Mouse (Mus musculus) small intestine, adult 2 months (tissue): ENCODE results near the gene Usp34. TPM values are rescaled to one million over a fixed set of nuclear protein-coding genes. Genes with fewer than 3 reads are reported as not detected.

Experiments used
- H3K27ac ChIP-seq: fragments of 200-500 bp; 2 replicates; pipeline ENCODE4 v1.5.1; 2012; ENCODE audit warnings: low read depth, low read length, control low read depth, inconsistent platforms; ENCODE audit not compliant: insufficient read depth
- H3K27me3 ChIP-seq: fragments of 200-500 bp; 2 replicates; pipeline ENCODE4 v1.6.1; 2012; ENCODE audit warnings: mild to moderate bottlenecking, moderate library complexity, low read length, inconsistent platforms; ENCODE audit not compliant: control insufficient read depth, insufficient read depth
- H3K36me3 ChIP-seq: fragments of 200-500 bp; 2 replicates; pipeline ENCODE4 v1.6.1; 2012; ENCODE audit warnings: mild to moderate bottlenecking, low read length, control low read depth, inconsistent platforms; ENCODE audit not compliant: control insufficient read depth, insufficient read depth
- H3K4me1 ChIP-seq: fragments of 200-500 bp; 2 replicates; pipeline ENCODE4 v1.6.1; 2012; ENCODE audit warnings: low read length, inconsistent platforms, mixed read lengths; ENCODE audit not compliant: control insufficient read depth, insufficient read depth, insufficient read length
- H3K4me3 ChIP-seq: fragments of 200-500 bp; 2 replicates; pipeline ENCODE4 v1.5.1; 2012; ENCODE audit warnings: low read depth, mild to moderate bottlenecking, control low read depth, inconsistent platforms, low read length, moderate library complexity
- CTCF ChIP-seq: fragments of 200-500 bp; IDR thresholded peaks from 2 replicates; pipeline ENCODE4 v1.5.1; 2012; ENCODE audit warnings: low read depth, mild to moderate bottlenecking, control low read depth, inconsistent platforms, low read length, moderate library complexity, mixed read lengths; ENCODE audit not compliant: insufficient replicate concordance, insufficient read length; ENCODE audit errors: extremely low read depth
- POLR2A ChIP-seq: fragments of 200-500 bp; IDR thresholded peaks from 2 replicates; pipeline ENCODE4 v1.6.1; 2012; ENCODE audit warnings: low read depth, mild to moderate bottlenecking, control low read depth, inconsistent platforms, low read length, moderate library complexity
- WGBS: fragments of 180-500 bp; shearing (Covaris S2); methylation state at CpG from one replicate; pipeline ENCODE4 v1.1.7; 2018; 5-methylcytosine and 5-hydroxymethylcytosine counted together
- polyA plus RNA-seq: library from polyadenylated mRNA; depleted of rRNA; stranded (reverse); fragments of >200 nt; gene quantifications from 2 replicates; pipeline ENCODE4 v1.2.3, GENCODE M21; 2012; rRNA removed

The Usp34 gene
- 1.4 and 3.1 TPM in 2 replicates for polyA plus RNA-seq

GRCm38 (mm10) chr11:23306764-23307565 is at the start of gene Usp34:
TSS of gene Usp34 (plus strand) at chr11:23306895.
- under 1% methylated on average over 51 of the region's 80 CpGs for WGBS
- no peaks in the 10 kb centered on the region for H3K27me3 ChIP-seq
- peak within 1 kb of the TSS; percentile 91 for H3K27ac ChIP-seq
- TF ChIP-seq CTCF (no peak), POLR2A (no peak)
- peak within 1 kb of the TSS; percentile 88 for H3K4me3 ChIP-seq
- peaks cover 6% of the 10 kb centered on the region; the same call in 1 of the 2 replicates for H3K4me1 ChIP-seq
- H3K36me3 ChIP-seq: no peaks in the 10 kb centered on the region; the same call in 1 of the 2 replicates

DNA sequence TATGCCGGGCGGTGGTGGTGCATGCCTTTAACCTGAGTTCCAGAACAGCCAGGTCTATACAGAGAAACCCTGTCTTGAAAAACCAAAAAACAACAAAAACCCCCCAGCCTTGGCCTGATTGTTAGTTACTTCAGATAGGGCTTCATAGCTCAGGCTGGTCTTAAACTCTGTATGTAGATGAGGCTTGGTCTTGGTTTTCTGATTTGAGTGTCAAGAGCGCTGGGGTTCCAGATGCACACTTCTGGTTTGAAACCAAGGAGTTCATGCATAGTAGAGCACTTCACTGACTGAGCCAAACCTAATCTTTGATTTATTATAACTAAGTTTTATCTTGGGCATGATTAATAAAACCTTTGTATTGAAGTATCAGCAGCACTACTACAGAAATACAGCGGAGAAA is 47.6 kb upstream of the Usp34 start:
- Histone ChIP-seq H3K27ac (no peak overlapping the region), H3K36me3 (peaks cover 15% of the 10 kb centered on the region), H3K27me3 (no peaks in the 10 kb centered on the region), H3K4me3 (no peak overlapping the region), H3K4me1 (peaks cover 15% of the 10 kb centered on the region; the same call in 1 of the 2 replicates)
- WGBS: 52% methylated on average over 4 of the region's 4 CpGs
- TF ChIP-seq POLR2A (no peak), CTCF (no peak)

GRCm38 (mm10) chr11:23259481-23259880 is 47.2 kb upstream of the Usp34 start:
- Histone ChIP-seq H3K27me3 (no peaks in the 10 kb centered on the region), H3K4me3 (no peak overlapping the region), H3K36me3 (peaks cover 18% of the 10 kb centered on the region), H3K27ac (no peak overlapping the region), H3K4me1 (peaks cover 15% of the 10 kb centered on the region; the same call in 1 of the 2 replicates)
- TF ChIP-seq CTCF (no peak), POLR2A (no peak)
- WGBS: 67% methylated on average over 1 of the region's 1 CpGs

DNA sequence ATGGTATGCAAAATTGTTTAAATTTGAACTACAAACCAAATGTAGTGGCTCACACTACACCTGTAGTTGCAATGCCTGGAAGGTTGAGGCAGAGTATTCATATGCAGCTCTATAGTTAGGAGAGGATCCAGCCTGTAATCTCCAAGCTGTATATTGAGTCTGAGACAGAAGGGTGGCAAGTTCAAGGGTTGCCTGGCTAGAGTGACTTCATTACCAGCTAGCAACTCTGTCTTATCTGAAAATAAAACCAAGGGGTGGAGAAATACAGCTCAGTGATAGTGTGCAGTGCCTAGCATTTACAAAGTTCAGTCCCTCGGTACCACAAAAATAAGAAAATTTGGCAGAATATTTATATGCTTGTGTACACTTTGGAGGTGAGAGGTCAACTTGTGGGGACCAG is 46.5 kb upstream of the Usp34 start:
- WGBS: 20% methylated on average over 1 of the region's 1 CpGs
- H3K27me3 ChIP-seq: no peaks in the 10 kb centered on the region
- no peak for TF ChIP-seq POLR2A
- no peak for TF ChIP-seq CTCF
- H3K4me3 ChIP-seq: peak overlapping the region; percentile 21; the same call in 1 of the 2 replicates
- peaks cover 22% of the 10 kb centered on the region for H3K36me3 ChIP-seq
- peak overlapping the region; percentile 63 for H3K27ac ChIP-seq
- H3K4me1 ChIP-seq: peaks cover 15% of the 10 kb centered on the region; the same call in 1 of the 2 replicates

- Histone ChIP-seq H3K27me3 (no peaks in the 10 kb centered on the region), H3K4me1 (peaks cover 15% of the 10 kb centered on the region; the same call in 1 of the 2 replicates), H3K4me3 (no peak overlapping the region), H3K36me3 (peaks cover 29% of the 10 kb centered on the region), H3K27ac (no peak overlapping the region)
- 60% methylated on average over 3 of the region's 3 CpGs for WGBS
- TF ChIP-seq CTCF (peak; percentile 37; the same call in 1 of the 2 replicates), POLR2A (no peak)
Observed at GRCm38 (mm10) chr11:23261490-23261889, 45.2 kb upstream of the Usp34 start.

DNA sequence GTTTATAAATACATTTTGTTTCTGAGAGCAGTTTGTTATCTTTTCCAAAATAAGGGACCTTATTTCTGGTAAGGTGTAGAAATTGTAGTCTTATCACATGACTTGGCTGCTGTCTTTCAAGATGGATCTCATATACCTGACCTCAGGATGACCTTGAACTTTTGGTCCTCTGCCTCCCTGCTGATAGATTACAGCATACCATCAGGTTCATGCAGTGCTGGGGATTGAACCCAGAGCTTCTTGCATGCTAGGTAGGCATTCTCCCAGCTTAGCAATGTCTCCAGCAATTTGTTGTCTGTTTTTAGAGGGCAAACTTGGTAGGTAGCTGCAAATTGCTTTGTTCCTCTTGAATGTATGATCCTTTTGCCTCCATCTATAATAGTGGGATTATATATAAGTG is 41.7 kb upstream of the Usp34 start:
- Histone ChIP-seq H3K27me3 (no peaks in the 10 kb centered on the region), H3K4me3 (no peak overlapping the region), H3K36me3 (peaks cover 39% of the 10 kb centered on the region), H3K27ac (no peak overlapping the region), H3K4me1 (peaks cover 4% of the 10 kb centered on the region; the same call in 1 of the 2 replicates)
- TF ChIP-seq POLR2A: no peak
- TF ChIP-seq CTCF: no peak
